Mouse (Mus musculus): ENCODE measurements around the gene Deaf1.

Gene Deaf1

DNA sequence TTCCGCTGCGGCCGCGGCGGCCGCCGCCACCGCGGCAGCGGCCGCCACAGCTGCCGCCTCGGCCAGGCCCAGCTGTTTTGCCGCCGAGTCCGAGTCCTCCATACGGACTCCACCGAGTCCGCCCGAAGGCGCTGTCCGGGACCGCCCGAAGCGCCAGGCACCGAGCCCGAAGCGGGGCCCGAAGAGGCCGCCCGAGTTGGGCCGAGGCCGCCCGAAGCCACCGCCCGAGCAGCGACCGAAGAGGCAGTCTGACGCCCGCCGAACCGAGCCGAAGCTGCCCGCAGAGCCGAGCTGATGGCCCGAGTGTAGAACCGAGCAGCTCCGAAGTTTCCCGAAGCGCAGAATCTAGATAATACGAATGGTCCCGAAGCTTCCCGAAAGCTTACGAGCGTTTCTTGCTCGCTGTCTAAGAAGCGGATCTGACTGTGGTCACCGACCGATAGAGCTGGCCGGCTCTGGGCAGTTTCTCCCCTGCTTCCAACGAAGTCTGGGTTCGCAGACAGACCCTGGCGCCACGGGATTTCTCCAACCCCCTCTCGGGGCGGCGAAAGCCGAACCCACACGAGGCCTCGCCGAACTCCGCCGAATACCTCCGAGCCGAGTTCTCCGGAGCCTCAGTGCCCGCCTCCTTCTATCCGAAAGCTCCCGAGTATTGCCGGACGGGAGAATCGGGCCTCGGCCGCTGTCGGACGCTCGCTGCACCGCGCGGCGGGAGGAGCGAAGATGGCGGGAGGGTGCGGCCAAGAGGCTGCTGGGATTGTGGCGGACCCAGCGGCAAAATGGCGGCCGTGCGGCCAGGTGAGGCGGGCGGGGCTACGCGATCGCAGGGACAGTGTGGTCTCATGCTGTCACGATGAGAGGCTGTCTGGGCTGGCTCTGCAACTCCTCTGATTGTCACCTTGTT is at the start of gene Deaf1, which contains the start of gene Tmem80:
Deaf1 (minus strand) TSS at position 222 of the 904 bp plus-strand sequence.
Tmem80 (plus strand) TSS at position 271 of the 904 bp plus-strand sequence.
- DNase-seq (ENCODE audit: low read depth, low spot score) = peak; percentile 98

- DNase-seq (ENCODE audit: low read depth, low spot score) = no peak
These were observed 46.9 kb upstream of the Deaf1 start for GRCm38 (mm10) chr7:141374399-141374798.

DNA sequence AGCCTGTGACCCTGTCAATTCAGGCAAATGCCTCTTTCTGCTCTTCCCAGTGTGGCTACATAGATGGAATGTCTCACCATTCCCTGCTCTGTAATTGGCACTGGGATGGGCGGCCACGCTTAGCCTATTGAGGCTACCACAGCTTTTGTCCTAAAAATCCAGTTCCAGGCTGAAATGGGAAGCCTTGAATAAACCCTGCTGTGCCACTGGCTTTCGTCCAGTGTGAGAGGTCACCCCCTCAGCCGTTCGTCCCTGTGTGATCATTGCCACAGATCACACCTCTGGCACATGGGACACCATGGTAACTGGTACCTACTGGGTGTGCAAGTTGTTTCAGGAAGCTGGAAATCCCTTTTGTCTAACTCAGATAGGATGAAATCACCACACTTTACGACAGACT is 46.1 kb upstream of the Deaf1 start:
- no peak for DNase-seq (ENCODE audit: low read depth, low spot score)

GRCm38 (mm10) chr7:141371942-141372595 is 44.6 kb upstream of the Deaf1 start:
- DNase-seq (ENCODE audit: low read depth, low spot score) = no peak

GRCm38 (mm10) chr7:141369918-141370317 is 42.4 kb upstream of the Deaf1 start:
- DNase-seq (ENCODE audit: low read depth, low spot score) = no peak

DNA sequence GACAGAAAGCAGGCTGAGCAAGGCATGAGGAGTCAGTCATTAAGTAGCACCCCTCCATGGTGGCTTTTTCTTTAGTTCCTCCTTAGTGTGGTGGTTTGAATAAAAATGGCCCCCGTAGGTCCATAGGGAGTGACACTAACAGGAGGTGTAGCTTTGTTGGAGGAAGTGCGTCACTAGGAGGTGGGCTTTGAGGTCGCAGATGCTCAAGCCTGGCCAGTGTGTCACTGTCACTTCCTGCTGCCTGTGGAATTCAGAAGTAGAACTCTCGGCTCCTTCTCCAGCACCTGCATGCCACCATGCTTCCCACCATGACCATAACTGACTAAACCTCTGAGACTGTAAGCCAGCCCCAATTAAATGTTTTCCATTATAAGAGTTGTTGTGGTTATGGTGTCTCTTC is 39.9 kb upstream of the Deaf1 start:
- no peak for DNase-seq (ENCODE audit: low read depth, low spot score)

GRCm38 (mm10) chr7:141365049-141365445 is 37.6 kb upstream of the Deaf1 start:
- no peak for DNase-seq (ENCODE audit: low read depth, low spot score)

- no peak for DNase-seq (ENCODE audit: low read depth, low spot score)
These were observed 37.0 kb upstream of the Deaf1 start for GRCm38 (mm10) chr7:141364349-141365048.

- no peak for DNase-seq (ENCODE audit: low read depth, low spot score)
These were observed 36.2 kb upstream of the Deaf1 start for GRCm38 (mm10) chr7:141363752-141364125.

DNA sequence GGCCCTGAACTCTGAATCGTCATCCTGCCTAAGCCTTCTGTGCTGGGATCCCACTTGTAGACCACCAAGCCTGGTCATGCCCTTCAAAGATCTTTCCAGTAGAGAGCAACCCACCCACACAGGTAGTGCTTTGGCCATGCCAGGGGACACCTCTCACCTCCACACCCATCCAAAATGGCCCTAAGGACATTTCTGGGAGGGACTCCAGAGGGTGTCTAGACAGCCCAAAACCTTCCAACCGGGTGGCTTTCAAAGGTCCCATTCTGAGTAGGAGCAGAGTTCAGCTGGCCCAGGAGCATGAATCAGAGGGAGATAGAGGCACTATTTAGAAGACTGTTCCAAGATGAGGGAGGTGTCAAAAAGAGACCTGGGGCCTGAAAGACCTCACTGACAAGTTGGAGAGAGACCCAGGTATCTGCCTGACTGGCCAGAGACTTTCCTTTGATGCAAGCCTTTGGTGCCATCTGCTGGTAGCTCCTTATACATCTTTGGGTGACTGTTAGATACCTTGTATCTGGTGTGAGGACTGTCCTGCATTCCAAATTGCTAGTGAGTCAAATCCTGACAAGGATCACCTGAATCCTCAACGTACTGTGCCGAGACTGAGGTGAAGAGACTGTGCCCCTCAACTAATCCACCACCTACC is 35.7 kb upstream of the Deaf1 start:
- peak; percentile 78 for DNase-seq (ENCODE audit: low read depth, low spot score)

- peak; percentile 60 for DNase-seq (ENCODE audit: low read depth, low spot score)
These were observed 34.0 kb upstream of the Deaf1 start for GRCm38 (mm10) chr7:141361510-141361909.

DNA sequence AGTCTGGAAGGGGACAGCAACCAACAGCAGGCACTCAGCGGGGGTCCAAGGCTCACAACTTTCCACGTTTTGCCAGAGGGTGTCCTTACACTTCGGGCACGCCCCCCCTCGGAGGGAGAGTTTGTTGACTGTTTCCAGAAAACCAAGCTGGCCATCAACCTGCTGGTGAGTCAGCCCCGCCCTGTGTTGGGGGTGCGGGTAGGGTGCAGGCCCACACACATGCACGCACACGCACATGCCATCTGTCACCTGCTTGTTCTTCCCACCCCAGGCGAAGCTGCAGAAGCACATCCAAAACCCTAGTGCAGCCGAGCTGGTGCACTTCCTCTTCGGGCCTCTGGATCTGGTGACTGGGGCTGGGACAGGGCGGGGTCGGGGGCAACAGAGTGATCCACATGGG is 29.5 kb upstream of the Deaf1 start:
- DNase-seq (ENCODE audit: low read depth, low spot score) = no peak

- DNase-seq (ENCODE audit: low read depth, low spot score) = no peak
These were observed 28.3 kb upstream of the Deaf1 start for GRCm38 (mm10) chr7:141355626-141356326.

GRCm38 (mm10) chr7:141355051-141355450 is 27.6 kb upstream of the Deaf1 start:
- no peak for DNase-seq (ENCODE audit: low read depth, low spot score)

DNA sequence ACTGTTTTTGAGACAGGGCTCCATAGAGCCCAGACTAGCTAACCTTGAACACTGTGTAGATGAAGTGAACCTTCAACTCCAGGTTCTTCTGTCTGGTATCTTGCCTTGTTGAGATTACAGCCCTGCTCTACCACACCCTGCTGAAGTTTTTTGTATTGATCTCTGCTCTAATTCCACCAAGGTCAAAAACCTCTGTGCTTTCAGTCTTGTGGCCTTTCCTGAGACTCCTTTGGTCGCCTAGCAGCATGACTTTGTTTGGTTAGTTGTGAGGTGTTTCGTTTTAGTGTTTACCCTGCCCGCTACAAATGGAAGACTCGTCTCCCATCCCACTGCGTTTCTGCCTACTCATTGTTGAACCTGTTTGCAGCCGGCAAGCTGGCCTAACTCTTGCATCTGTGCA is 23.6 kb upstream of the Deaf1 start:
- DNase-seq (ENCODE audit: low read depth, low spot score) = no peak

DNA sequence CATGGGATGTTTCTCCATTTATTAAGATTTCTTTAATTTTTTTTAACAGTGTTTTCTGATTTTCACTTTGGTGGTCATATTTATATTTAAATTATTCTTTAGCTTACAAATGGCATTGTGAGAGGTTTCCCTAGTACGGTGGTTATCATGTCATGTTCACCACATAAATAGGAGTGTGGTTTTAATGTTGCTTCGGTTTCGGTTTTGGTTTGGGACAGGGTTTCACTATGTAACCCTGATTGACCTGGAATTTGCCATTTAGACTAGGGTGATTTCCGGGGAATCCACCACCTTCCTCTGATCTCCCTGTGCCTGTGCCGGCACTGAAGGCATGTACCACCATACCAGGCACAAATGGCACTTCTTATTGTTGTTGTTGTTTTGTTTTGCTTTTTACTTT is 17.3 kb upstream of the Deaf1 start:
- peak; percentile 78 for DNase-seq (ENCODE audit: low read depth, low spot score)

- no peak for DNase-seq (ENCODE audit: low read depth, low spot score)
These were observed 16.2 kb upstream of the Deaf1 start for GRCm38 (mm10) chr7:141343696-141344095.

GRCm38 (mm10) chr7:141343230-141343629 is 15.7 kb upstream of the Deaf1 start:
- no peak for DNase-seq (ENCODE audit: low read depth, low spot score)

DNA sequence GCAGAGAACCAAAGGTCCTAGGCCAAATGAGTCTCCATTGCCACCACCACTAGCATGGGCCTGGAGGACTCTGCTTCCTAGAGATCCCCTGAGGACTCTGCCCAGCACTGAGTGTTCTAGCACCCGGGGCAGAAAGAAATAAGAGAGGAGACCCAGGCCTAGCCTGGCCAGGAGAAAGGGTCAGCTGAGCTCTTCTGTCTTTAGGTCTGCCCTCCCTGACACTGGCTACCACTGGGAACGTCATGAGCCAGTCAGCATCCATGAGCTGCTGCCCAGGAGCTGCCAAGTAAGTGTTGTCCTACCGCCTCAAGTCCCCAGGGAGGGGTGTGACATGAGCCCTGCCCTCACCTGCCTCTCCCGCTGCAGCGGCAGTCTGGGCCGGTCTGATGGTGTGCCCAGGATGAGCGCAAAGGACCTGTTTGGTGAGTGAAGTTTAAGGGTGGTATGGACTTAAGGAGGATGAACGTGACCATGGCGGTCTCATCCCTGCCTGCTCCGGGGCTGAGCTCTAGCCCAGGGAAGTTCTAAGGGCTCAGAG is 14.3 kb upstream of the Deaf1 start:
- DNase-seq (ENCODE audit: low read depth, low spot score) = no peak

GRCm38 (mm10) chr7:141340476-141340875 is 13.0 kb upstream of the Deaf1 start:
- no peak for DNase-seq (ENCODE audit: low read depth, low spot score)

GRCm38 (mm10) chr7:141340023-141340422 is 12.5 kb upstream of the Deaf1 start:
- no peak for DNase-seq (ENCODE audit: low read depth, low spot score)
